ENCODE assay signal across 14 mouse cellular contexts in genomic region chr4:134016767-134017166, GRCm38 (mm10). TPM values are rescaled to one million over a fixed set of nuclear protein-coding genes. Genes with fewer than 3 reads are reported as not detected.
DNase-seq lines count a peak whose midpoint lies in the region; ATAC-seq and TF ChIP-seq lines count a peak whose summit lies in the region.
"Had no signal": no experiment of that assay in that cellular context is flagged by ENCODE, and none has a peak within 500 bp of the region (broad histone marks: within the 10 kb centered on the region; RNA-seq: fewer than 3 reads in every experiment).

No protein-coding gene starts in this region.

- peaks cover 47% of the 10 kb centered on the region for H3K4me1 ChIP-seq in forebrain, embryonic 13.5 days
- H3K4me1 ChIP-seq in forebrain, postnatal 0 days (ENCODE audit: insufficient read depth): no peaks in the 10 kb centered on the region; the same call in none of the 2 replicates
- peaks cover 61% of the 10 kb centered on the region for H3K4me1 ChIP-seq in E14TG2a.4 (replicated peaks; ENCODE audit: low read depth, low read length)
- peaks cover 86% of the 10 kb centered on the region for H3K4me1 ChIP-seq in embryonic facial prominence, embryonic 10.5 days
- H3K4me1 ChIP-seq in midbrain, embryonic 14.5 days (ENCODE audit: control insufficient read depth, insufficient read depth, low read length): peaks cover 42% of the 10 kb centered on the region

- H3K9me3 ChIP-seq in forebrain, embryonic 13.5 days (replicated peaks): no peaks in the 10 kb centered on the region
- no peaks in the 10 kb centered on the region for H3K9me3 ChIP-seq in forebrain, postnatal 0 days (ENCODE audit: low read length)
- H3K9me3 ChIP-seq in E14TG2a.4 (ENCODE audit: low read length): no peaks in the 10 kb centered on the region
- no peaks in the 10 kb centered on the region for H3K9me3 ChIP-seq in embryonic facial prominence, embryonic 10.5 days
- H3K9me3 ChIP-seq in midbrain, embryonic 14.5 days (ENCODE audit: control insufficient read depth, low read length): no peaks in the 10 kb centered on the region

- no peak for DNase-seq in forebrain, postnatal 0 days
- DNase-seq in embryonic facial prominence, embryonic 10.5 days (ENCODE audit: low spot score): peak; percentile 88
- DNase-seq in midbrain, embryonic 14.5 days: peak; percentile 28
- DNase-seq in urinary bladder, postnatal 10 days (ENCODE audit: low spot score): no peak
- no peak for DNase-seq in gastrocnemius, adult 2 months
- no peak for DNase-seq in adrenal gland, postnatal 14 days
- DNase-seq: heart, postnatal 14 days; kidney, postnatal 25 days; lung, postnatal 4 days had no signal

- under 1% methylated on average over 8 of the region's 8 CpGs for WGBS in forebrain, embryonic 13.5 days
- WGBS in forebrain, postnatal 0 days: 2% methylated on average over 8 of the region's 8 CpGs
- under 1% methylated on average over 8 of the region's 8 CpGs for WGBS in embryonic facial prominence, embryonic 10.5 days
- WGBS in midbrain, embryonic 14.5 days: 2% methylated on average over 8 of the region's 8 CpGs

- H3K27me3 ChIP-seq in forebrain, embryonic 13.5 days: peaks cover 41% of the 10 kb centered on the region
- peaks cover 27% of the 10 kb centered on the region for H3K27me3 ChIP-seq in forebrain, postnatal 0 days (ENCODE audit: insufficient read depth, low read length)
- no peaks in the 10 kb centered on the region for H3K27me3 ChIP-seq in E14TG2a.4 (ENCODE audit: insufficient read depth, low read length)
- no peaks in the 10 kb centered on the region for H3K27me3 ChIP-seq in embryonic facial prominence, embryonic 10.5 days (replicated peaks; ENCODE audit: low read depth, poor library complexity, severe bottlenecking)
- H3K27me3 ChIP-seq in midbrain, embryonic 14.5 days (ENCODE audit: control insufficient read depth, insufficient read depth, low read length): no peaks in the 10 kb centered on the region

- peak overlapping the region; percentile 58; the same call in 1 of the 2 replicates for H3K4me2 ChIP-seq in forebrain, embryonic 13.5 days
- H3K4me2 ChIP-seq in forebrain, postnatal 0 days (ENCODE audit: low read depth): no peak overlapping the region
- H3K4me2 ChIP-seq in midbrain, embryonic 14.5 days (ENCODE audit: low read length): peak overlapping the region; percentile 52

- H3K4me3 ChIP-seq in forebrain, embryonic 13.5 days: no peak overlapping the region
- H3K4me3 ChIP-seq in forebrain, postnatal 0 days (ENCODE audit: low read depth, low read length): no peak overlapping the region
- H3K4me3 ChIP-seq in E14TG2a.4 (replicated peaks; ENCODE audit: low read length): peak overlapping the region; percentile 95
- H3K4me3 ChIP-seq in embryonic facial prominence, embryonic 10.5 days: peak overlapping the region; percentile 69
- no peak overlapping the region for H3K4me3 ChIP-seq in midbrain, embryonic 14.5 days (replicated peaks; ENCODE audit: low read depth, low read length)
- no peak overlapping the region for H3K4me3 ChIP-seq in gastrocnemius, adult 2 months

- no peak overlapping the region for H3K9ac ChIP-seq in forebrain, embryonic 13.5 days
- H3K9ac ChIP-seq in forebrain, postnatal 0 days: no peak overlapping the region
- no peak overlapping the region for H3K9ac ChIP-seq in midbrain, embryonic 14.5 days (replicated peaks; ENCODE audit: low read length)

- no peak for ATAC-seq in forebrain, embryonic 13.5 days
- ATAC-seq in forebrain, postnatal 0 days: no peak
- ATAC-seq in midbrain, embryonic 14.5 days (ENCODE audit: low FRiP score, low TSS enrichment): no peak

- no peaks in the 10 kb centered on the region for H3K36me3 ChIP-seq in forebrain, embryonic 13.5 days (ENCODE audit: poor library complexity, severe bottlenecking)
- H3K36me3 ChIP-seq in forebrain, postnatal 0 days (ENCODE audit: insufficient read depth): no peaks in the 10 kb centered on the region
- peaks cover 38% of the 10 kb centered on the region for H3K36me3 ChIP-seq in E14TG2a.4 (ENCODE audit: insufficient read depth, low read length)
- peaks cover 9% of the 10 kb centered on the region; the same call in 1 of the 2 replicates for H3K36me3 ChIP-seq in embryonic facial prominence, embryonic 10.5 days (replicated peaks)
- no peaks in the 10 kb centered on the region for H3K36me3 ChIP-seq in midbrain, embryonic 14.5 days (ENCODE audit: control insufficient read depth, insufficient read depth, low read length)

- TF ChIP-seq CTCF in forebrain, postnatal 0 days (IDR thresholded peaks at IDR 0.05; ENCODE audit: low read depth): no peak
- no peak for TF ChIP-seq CTCF in E14TG2a.4 (conservative IDR thresholded peaks at IDR 0.05; ENCODE audit: low read length)
- TF ChIP-seq CTCF in gastrocnemius, adult 2 months (IDR thresholded peaks at IDR 0.05): no peak

- H3K27ac ChIP-seq in forebrain, embryonic 13.5 days: no peak overlapping the region
- H3K27ac ChIP-seq in forebrain, postnatal 0 days (ENCODE audit: low read depth, low read length): no peak overlapping the region
- peak overlapping the region; percentile 89 for H3K27ac ChIP-seq in embryonic facial prominence, embryonic 10.5 days (replicated peaks)
- no peak overlapping the region for H3K27ac ChIP-seq in midbrain, embryonic 14.5 days (replicated peaks; ENCODE audit: low read depth, low read length)
- H3K27ac ChIP-seq in gastrocnemius, adult 2 months: no peak overlapping the region

- intact Hi-C loops in gastrocnemius, adult 2 months (cut with DNase I): no loop called here

RNA-seq across cellular contexts. Expression of gene Lin28a, which starts 1.9 kb away (rescaled TPM):
- polyA plus RNA-seq in forebrain, embryonic 13.5 days (2015; fragmentation: Nextera tagmentation; extraction: Ambion mirVana): 0.15 and 0.34 TPM in 2 replicates
- total RNA-seq in forebrain, postnatal 0 days (2014; rRNA removed): 0.05 TPM in 1 of 2 replicates, not detected in the other
- polyA plus RNA-seq in forebrain, postnatal 0 days (2015; fragmentation: Nextera tagmentation; extraction: Ambion mirVana): not detected in 2 replicates
- 18.7 and 24.2 TPM in 2 replicates for polyA plus RNA-seq in embryonic facial prominence, embryonic 10.5 days (2016; fragmentation: Nextera tagmentation; extraction: Ambion mirVana)
- 0.13 and 0.31 TPM in 2 replicates for polyA plus RNA-seq in midbrain, embryonic 14.5 days (2014; fragmentation: Nextera tagmentation; extraction: Ambion mirVana)
- total RNA-seq in gastrocnemius, adult 2 months (2021): under 1 TPM; 0.08 to 0.28 TPM
- not detected in 2 replicates for total RNA-seq in adrenal gland, postnatal 14 days (2021)
- total RNA-seq: heart, postnatal 14 days; left cerebral cortex, postnatal 10 days had no signal
- polyA plus RNA-seq: urinary bladder, adult 2 months had no signal

RNA-seq across cellular contexts. Expression of gene Dhdds, which starts 16.0 kb away (rescaled TPM):
- polyA plus RNA-seq in forebrain, embryonic 13.5 days (2015; fragmentation: Nextera tagmentation; extraction: Ambion mirVana): 47.1 and 47.6 TPM in 2 replicates
- 40.2 and 42.0 TPM in 2 replicates for total RNA-seq in forebrain, postnatal 0 days (2014; rRNA removed)
- 39.8 and 43.5 TPM in 2 replicates for polyA plus RNA-seq in forebrain, postnatal 0 days (2015; fragmentation: Nextera tagmentation; extraction: Ambion mirVana)
- polyA plus RNA-seq in embryonic facial prominence, embryonic 10.5 days (2016; fragmentation: Nextera tagmentation; extraction: Ambion mirVana): 41.2 and 42.1 TPM in 2 replicates
- 46.6 and 48.2 TPM in 2 replicates for polyA plus RNA-seq in midbrain, embryonic 14.5 days (2014; fragmentation: Nextera tagmentation; extraction: Ambion mirVana)
- total RNA-seq in gastrocnemius, adult 2 months (2021): 10 to 100 TPM; 10.8 to 11.6 TPM
- total RNA-seq in adrenal gland, postnatal 14 days (2021): 32.1 and 35.2 TPM in 2 replicates

RNA-seq across cellular contexts. Expression of gene Zfp683, which starts 36.9 kb away (rescaled TPM):
- polyA plus RNA-seq in forebrain, embryonic 13.5 days (2015; fragmentation: Nextera tagmentation; extraction: Ambion mirVana): not detected in 2 replicates
- not detected in 2 replicates for total RNA-seq in forebrain, postnatal 0 days (2014; rRNA removed)
- not detected in 2 replicates for polyA plus RNA-seq in forebrain, postnatal 0 days (2015; fragmentation: Nextera tagmentation; extraction: Ambion mirVana)
- not detected in 2 replicates for polyA plus RNA-seq in embryonic facial prominence, embryonic 10.5 days (2016; fragmentation: Nextera tagmentation; extraction: Ambion mirVana)
- not detected in 2 replicates for polyA plus RNA-seq in midbrain, embryonic 14.5 days (2014; fragmentation: Nextera tagmentation; extraction: Ambion mirVana)
- total RNA-seq in gastrocnemius, adult 2 months (2021): not detected
- 0.26 TPM in 1 of 2 replicates, not detected in the other for total RNA-seq in adrenal gland, postnatal 14 days (2021)
- total RNA-seq: heart, postnatal 14 days; left cerebral cortex, postnatal 10 days had no signal
- polyA plus RNA-seq: brain, embryonic 14.5 days had no signal

RNA-seq across cellular contexts. Expression of gene Crybg2, which starts 43.8 kb away (rescaled TPM):
- polyA plus RNA-seq in forebrain, embryonic 13.5 days (2015; fragmentation: Nextera tagmentation; extraction: Ambion mirVana): 0.47 and 0.53 TPM in 2 replicates
- total RNA-seq in forebrain, postnatal 0 days (2014; rRNA removed): 3.4 and 11.8 TPM in 2 replicates
- 3.7 and 4.5 TPM in 2 replicates for polyA plus RNA-seq in forebrain, postnatal 0 days (2015; fragmentation: Nextera tagmentation; extraction: Ambion mirVana)
- 4.1 and 7.1 TPM in 2 replicates for polyA plus RNA-seq in embryonic facial prominence, embryonic 10.5 days (2016; fragmentation: Nextera tagmentation; extraction: Ambion mirVana)
- polyA plus RNA-seq in midbrain, embryonic 14.5 days (2014; fragmentation: Nextera tagmentation; extraction: Ambion mirVana): 1.8 and 2.3 TPM in 2 replicates
- not detected for total RNA-seq in gastrocnemius, adult 2 months (2021)
- not detected in 2 replicates for total RNA-seq in adrenal gland, postnatal 14 days (2021)

RNA-seq across cellular contexts. Expression of gene Hmgn2, which starts 48.3 kb away (rescaled TPM):
- polyA plus RNA-seq in forebrain, embryonic 13.5 days (2015; fragmentation: Nextera tagmentation; extraction: Ambion mirVana): 3,166 and 3,367 TPM in 2 replicates
- 377 and 408 TPM in 2 replicates for total RNA-seq in forebrain, postnatal 0 days (2014; rRNA removed)
- polyA plus RNA-seq in forebrain, postnatal 0 days (2015; fragmentation: Nextera tagmentation; extraction: Ambion mirVana): 1,226 and 1,340 TPM in 2 replicates
- polyA plus RNA-seq in embryonic facial prominence, embryonic 10.5 days (2016; fragmentation: Nextera tagmentation; extraction: Ambion mirVana): 2,976 and 3,167 TPM in 2 replicates
- polyA plus RNA-seq in midbrain, embryonic 14.5 days (2014; fragmentation: Nextera tagmentation; extraction: Ambion mirVana): 1,199 and 1,387 TPM in 2 replicates
- total RNA-seq in gastrocnemius, adult 2 months (2021): 10 to 100 TPM; 28.0 to 53.8 TPM
- 325 and 351 TPM in 2 replicates for total RNA-seq in adrenal gland, postnatal 14 days (2021)

Comparison
In these comparisons a context has a peak if more than half of its experiments do, and no peak if none do; other contexts are left out.
1. H3K4me3 ChIP-seq: peak in E14TG2a.4 (single experiment) and embryonic facial prominence, embryonic 10.5 days (single experiment); none in forebrain, embryonic 13.5 days (single experiment), forebrain, postnatal 0 days (single experiment), midbrain, embryonic 14.5 days (single experiment) and gastrocnemius, adult 2 months (single experiment).
2. DNase-seq: peak in embryonic facial prominence, embryonic 10.5 days (single experiment) and midbrain, embryonic 14.5 days (single experiment); none in forebrain, postnatal 0 days (single experiment), urinary bladder, postnatal 10 days (single experiment), gastrocnemius, adult 2 months (single experiment) and adrenal gland, postnatal 14 days (single experiment).
3. RNA of gene Lin28a, which starts 1.9 kb away (polyA plus RNA-seq): 18.7 to 24.2 TPM in embryonic facial prominence, embryonic 10.5 days; 0.15 to 0.34 TPM in forebrain, embryonic 13.5 days, 0.13 to 0.31 TPM in midbrain, embryonic 14.5 days and not detected in forebrain, postnatal 0 days; every median in the first group is over 10 times any median in the second.